Mouse (Mus musculus) spleen, adult 2 months (tissue): ENCODE data around the gene Cd276.

ENCODE experiments used
- CTCF ChIP-seq: fragments of 200-500 bp; IDR thresholded peaks from 2 replicates; pipeline ENCODE4 v1.5.1; 2011; ENCODE audit warnings: mild to moderate bottlenecking, inconsistent platforms; ENCODE audit not compliant: insufficient read depth, insufficient read length, insufficient replicate concordance; ENCODE audit errors: extremely low read depth
- POLR2A ChIP-seq: fragments of 200-500 bp; IDR thresholded peaks from 2 replicates; pipeline ENCODE4 v1.6.1; 2011; ENCODE audit warnings: low read depth, low read length, inconsistent platforms

GRCm38 (mm10) chr9:58487076-58487475 lies 68.2 kb downstream of the Cd276 start:
- no peak for TF ChIP-seq CTCF
- TF ChIP-seq POLR2A = no peak
